Mouse (Mus musculus): ENCODE measurements around the gene Hist1h2br.
"Not testable (repeated sequence)": the region's sequence is repeated elsewhere in the genome, so short reads cannot be mapped to it uniquely, and the experiment has no call there.

Hist1h2br gene

DNA sequence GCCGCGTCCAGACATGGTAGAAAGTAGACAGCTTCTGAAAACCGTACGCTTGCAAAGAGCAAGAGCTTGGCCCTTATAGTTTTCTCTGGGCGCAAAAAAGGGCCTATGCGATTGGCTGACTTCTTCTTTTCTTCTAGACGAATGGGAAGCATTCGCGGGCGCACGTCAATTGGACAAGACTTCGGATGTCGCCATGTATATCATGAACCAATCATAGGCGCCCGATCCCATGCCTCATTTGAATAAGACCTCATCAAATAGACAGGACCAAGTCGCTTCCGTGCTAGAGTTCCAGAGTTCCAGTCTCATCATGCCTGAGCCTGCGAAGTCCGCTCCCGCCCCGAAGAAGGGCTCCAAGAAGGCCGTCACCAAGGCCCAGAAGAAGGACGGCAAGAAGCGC lies at the start of gene Hist1h2br, which contains the start of gene Hist1h2ap:
Hist1h2br (plus strand) TSS at position 283 of the 400 bp plus-strand sequence.
Hist1h2ap (minus strand) TSS at position 47 of the 400 bp plus-strand sequence.
- not testable (repeated sequence) for DNase-seq (ENCODE audit: low read depth, low spot score)

DNA sequence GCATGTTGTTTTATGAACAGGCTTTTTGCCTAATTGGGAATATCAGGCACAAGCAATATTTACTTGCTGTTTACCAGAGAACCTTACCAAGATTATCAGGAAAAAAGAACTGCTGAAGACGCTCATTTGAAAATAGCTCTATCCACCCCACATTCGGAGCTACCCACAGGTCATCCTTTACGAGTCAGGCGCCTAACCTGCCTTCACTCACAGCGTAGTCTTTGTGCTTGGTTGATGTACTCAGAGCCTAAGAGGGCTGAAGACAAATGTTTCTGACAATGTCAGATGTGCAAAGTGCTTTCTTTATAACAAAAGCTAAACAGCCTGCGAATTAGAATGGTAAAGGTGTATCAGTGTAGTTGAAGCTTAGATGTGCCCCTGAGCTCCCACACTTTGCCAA lies 49.2 kb upstream of the Hist1h2br start:
- DNase-seq (ENCODE audit: low read depth, low spot score): no peak

DNA sequence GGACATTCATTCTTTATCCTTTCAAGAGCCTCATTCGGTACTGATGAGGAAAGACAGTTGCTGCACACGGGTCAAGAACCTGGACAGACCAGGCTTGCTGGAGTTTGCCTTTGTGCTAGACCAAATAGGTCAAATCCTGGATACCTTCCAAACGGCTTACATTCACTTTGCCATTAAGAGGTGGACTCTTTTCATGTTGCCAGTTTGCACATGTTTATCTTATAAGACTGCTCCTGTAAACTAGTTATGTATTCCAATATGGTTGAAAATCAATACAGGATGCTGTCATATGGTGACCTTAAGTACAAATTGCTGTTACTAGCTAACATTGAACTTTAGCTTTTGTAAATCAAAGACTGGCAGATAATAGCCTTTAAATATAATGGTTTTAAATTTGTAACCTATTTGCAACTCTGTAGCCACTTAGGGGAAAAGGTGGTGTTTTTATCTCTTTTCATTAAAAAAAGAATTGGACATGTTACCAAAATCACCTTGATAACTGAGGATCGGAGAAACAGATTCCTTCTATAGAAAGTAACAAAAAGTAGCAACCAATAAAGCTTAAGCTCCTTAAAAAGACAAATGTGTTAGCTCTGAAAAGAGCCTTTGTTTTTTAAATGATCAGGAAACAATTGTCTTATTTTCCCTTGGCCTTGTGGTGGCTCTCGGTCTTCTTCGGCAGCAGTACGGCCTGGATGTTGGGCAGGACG lies 47.2 kb upstream of the Hist1h2br start:
- no peak for DNase-seq (ENCODE audit: low read depth, low spot score)

DNA sequence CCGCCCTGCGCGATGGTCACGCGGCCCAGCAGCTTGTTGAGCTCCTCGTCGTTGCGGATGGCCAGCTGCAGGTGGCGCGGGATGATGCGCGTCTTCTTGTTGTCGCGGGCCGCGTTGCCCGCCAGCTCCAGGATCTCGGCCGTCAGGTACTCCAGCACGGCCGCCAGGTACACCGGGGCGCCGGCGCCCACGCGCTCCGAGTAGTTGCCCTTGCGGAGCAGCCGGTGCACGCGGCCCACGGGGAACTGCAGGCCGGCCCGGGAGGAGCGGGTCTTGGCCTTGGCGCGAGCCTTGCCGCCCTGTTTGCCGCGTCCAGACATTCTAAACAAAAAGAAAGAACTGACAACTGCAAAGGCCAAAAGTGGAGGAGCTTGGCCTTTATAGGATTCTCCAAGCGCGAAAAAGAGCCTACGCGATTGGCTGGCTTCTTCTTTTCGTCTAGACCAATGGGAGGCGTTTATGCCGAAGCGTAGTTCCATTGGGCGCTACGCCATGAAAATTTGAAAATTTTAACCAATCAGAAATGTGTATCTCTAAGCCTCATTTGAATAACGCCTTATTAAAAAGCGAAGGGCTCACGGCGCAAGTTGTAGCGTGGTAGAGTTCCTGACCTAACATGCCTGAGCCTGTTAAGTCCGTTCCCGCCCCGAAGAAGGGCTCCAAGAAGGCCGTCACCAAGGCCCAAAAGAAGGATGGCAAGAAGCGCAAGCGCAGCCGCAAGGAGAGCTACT lies 46.5 kb upstream of the Hist1h2br start, which contains the start of the genes Hist1h2an and Hist1h2bp:
Hist1h2an (minus strand) TSS at position 320 of the 731 bp plus-strand sequence.
Hist1h2bp (plus strand) TSS at position 563 of the 731 bp plus-strand sequence.
- DNase-seq (ENCODE audit: low read depth, low spot score): not testable (repeated sequence)

DNA sequence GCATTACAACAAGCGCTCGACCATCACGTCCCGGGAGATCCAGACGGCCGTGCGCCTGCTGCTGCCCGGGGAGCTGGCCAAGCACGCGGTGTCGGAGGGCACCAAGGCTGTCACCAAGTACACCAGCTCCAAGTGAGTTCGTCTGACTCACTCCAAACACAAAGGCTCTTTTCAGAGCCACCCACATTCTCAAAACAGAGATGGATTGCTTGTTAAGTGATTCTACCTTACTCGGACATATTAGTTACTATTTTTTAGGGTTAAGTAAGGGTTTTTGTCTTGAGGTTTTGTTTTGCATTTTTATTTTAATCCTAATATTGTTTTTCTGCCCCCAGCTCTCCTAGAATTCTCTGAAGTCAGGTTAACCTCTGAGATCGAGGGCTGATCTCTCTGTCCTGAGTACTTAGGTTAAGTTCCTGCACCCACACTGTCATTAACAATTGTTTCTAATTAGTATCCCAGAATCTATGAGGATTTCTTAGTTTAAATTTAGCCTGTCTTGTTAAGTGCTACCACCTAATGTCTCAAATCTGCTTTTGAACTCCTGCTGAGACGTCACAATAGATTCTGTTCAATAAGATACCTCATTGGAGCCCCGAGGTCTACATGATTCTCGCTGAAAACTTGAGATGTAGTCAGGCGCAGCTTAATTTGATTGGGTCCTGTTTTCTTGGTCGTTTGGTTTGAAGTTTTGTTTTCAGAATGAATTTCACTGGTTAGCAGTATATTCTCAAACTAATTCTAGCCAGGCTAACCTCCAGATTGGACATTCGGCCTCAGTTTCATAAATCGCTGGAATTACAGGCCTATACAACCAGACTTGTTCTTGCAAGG lies 45.6 kb upstream of the Hist1h2br start:
- DNase-seq (ENCODE audit: low read depth, low spot score): no peak

DNA sequence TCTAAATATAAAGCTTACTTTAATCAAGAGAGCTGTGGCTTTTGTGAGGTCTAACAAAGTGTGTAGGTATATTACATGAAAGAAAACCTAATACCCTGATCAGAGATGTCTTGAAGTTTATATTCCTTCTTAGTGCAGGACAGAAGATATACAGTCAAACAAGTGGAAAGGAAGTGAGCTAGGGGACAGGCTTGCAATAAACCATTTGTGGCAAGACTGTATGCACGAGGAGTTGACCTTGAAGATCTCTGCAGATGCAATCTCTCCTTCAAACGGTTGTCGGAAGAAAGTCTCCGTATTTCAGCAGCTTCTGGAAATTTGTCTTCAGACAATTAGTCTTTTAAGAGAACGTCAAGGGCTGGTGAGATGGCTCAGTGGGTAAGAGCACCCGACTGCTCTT lies 43.6 kb upstream of the Hist1h2br start:
- no peak for DNase-seq (ENCODE audit: low read depth, low spot score)

DNA sequence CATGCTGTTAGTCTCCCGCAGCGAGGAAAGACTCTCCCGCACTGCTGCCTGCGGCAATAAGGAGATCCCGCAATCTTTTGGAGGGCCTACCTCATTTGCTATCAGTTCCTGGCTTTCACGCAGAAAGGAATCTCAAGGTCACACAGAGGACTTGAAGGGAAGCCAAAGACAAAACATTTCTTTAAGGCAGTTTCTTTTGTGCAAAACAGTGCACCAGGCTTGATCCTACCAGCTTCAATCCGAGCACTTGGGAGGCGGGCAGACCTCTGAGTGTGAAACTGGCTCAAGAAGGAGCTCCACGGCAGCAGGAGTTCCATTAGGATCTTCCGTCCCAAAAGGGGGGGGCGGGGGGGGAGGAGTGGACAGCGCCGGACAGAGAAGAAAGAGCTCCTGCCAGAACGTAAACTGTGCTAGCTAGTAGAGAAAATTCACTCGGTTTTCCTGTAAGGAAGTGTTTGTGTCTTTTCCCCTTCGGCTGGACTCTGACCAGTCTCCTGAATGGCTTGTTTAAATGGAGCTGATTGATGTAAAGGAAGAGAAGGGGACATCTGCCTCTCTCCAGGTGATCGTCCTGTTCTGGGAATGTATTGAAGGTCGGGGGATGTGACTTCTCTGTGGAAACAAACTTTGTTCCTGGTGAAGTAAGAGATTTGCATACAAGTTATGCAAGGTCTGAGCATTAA lies 42.8 kb upstream of the Hist1h2br start:
- no peak for DNase-seq (ENCODE audit: low read depth, low spot score)

DNA sequence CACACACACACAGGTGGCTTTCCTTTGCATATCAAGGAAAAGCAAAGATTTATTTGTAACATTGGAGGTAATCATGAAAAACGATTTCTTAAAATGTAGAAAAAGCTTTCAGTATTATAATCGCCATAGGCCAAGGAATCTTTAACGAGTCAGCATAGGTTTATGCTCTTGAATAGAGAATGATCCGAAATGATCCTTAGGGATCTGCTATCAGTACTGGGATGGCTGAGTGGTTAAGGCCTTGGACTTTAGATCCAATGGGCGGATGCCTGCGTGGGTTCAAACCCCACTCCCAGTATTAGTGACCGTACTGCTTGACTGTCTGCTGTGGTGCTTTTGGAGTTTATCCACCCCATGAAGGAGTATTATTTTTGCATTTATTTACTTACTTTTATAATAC lies 38.0 kb upstream of the Hist1h2br start:
- DNase-seq (ENCODE audit: low read depth, low spot score): no peak

DNA sequence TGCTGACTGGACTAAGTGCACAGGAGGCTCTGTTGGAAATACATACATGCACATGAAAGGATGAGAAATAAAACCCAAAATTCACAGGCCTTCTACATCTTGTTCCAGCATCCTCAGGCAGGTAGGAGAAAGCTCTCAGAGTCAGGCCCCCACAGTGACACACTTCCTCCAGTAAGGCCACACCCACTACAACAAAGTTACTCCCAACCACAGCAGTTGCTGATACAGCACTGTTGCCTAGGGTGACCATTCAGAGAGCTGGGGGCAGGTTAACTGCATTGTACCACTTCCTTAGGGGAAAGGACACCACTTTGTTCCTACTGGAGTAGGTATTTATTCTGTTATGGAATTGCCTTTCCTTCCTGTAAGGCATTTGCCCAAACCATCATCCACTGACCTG lies 36.4 kb upstream of the Hist1h2br start:
- DNase-seq (ENCODE audit: low read depth, low spot score): not testable (repeated sequence)

DNA sequence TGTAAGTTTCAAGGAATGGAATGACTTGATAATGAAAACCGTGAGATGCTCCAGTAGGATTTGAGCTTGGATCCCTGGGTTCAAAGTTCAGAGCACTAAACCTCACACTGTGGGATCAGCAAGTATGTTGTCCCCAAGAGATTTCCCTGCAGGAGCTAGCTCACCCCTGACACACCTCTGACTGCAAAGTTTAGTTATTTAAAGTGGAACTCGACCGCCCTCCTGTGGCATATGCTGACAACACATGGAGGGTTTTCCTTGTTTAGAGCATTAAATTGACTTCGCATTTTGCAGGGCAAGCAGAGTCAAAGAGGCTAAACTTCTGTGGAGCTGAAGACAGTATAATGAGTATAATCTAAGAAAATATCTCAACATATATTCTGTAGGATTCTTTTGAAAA lies 30.5 kb upstream of the Hist1h2br start:
- not testable (repeated sequence) for DNase-seq (ENCODE audit: low read depth, low spot score)

DNA sequence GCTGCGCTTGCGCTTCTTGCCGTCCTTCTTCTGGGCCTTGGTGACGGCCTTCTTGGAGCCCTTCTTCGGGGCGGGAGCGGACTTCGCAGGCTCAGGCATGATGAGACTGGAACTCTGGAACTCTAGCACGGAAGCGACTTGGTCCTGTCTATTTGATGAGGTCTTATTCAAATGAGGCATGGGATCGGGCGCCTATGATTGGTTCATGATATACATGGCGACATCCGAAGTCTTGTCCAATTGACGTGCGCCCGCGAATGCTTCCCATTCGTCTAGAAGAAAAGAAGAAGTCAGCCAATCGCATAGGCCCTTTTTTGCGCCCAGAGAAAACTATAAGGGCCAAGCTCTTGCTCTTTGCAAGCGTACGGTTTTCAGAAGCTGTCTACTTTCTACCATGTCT lies 23.5 kb upstream of the Hist1h2br start, which contains the start of the genes Hist1h2bq and Hist1h2ao:
Hist1h2bq (minus strand) TSS at position 125 of the 400 bp plus-strand sequence.
Hist1h2ao (plus strand) TSS at position 393 of the 400 bp plus-strand sequence.
- DNase-seq (ENCODE audit: low read depth, low spot score): not testable (repeated sequence)

DNA sequence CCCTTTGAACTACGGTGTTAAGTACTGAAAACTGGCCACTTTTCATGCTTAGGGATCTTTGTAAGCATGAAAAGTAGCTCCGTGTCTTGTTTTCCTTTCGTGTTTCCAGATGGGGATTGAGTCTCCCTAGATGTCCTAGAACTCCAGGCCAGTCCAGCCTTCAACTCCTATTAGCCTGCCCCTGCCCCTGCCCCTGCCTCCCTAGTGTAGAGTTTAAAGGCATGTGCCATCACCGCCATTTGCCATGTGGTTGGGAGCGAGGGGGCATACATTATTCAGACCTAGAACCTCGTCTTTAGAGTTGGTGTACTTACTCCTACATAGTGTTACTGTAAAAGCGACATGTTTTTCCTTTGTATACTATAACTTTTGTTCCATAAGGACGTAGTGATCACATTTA lies 22.5 kb upstream of the Hist1h2br start:
- DNase-seq (ENCODE audit: low read depth, low spot score): not testable (repeated sequence)

DNA sequence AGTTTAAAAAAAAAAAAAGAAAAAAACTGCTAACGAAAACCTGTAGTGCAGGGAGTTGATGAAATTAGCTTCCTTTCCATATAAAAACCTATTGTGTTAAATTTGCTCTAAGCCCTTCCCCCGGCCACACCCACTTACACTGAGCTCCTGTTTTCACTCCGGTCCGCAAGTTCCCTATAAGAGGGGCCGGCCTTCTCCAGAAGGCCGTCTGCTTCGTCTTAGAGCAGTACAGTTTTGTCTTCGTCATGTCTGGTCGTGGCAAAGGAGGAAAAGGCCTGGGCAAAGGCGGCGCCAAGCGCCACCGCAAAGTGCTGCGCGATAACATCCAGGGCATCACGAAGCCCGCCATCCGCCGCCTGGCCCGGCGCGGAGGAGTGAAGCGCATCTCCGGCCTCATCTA lies 22.0 kb upstream of the Hist1h2br start, which contains the start of gene Hist1h4m:
Hist1h4m (plus strand) TSS at position 208 of the 400 bp plus-strand sequence.
- DNase-seq (ENCODE audit: low read depth, low spot score): not testable (repeated sequence)

DNA sequence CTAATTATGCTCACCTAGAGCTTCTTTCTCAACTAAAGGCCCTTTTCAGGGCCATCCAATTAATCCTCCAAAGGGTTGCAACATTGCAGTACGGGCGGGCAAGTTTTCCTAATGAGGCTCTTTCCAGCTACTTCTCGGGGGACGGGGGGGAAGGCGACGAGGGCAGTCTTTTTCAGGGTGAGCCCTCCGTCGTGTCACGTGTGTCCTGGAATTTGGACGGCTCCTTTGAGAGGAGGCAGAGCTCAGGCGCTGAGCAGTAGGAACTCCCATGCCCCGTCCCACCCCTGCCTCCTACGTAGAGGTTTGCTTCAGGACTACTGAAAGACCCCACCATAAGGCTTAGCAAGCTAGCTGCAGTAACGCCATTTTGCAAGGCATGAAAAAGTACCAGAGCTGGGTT lies 21.5 kb upstream of the Hist1h2br start:
- DNase-seq (ENCODE audit: low read depth, low spot score): not testable (repeated sequence)

DNA sequence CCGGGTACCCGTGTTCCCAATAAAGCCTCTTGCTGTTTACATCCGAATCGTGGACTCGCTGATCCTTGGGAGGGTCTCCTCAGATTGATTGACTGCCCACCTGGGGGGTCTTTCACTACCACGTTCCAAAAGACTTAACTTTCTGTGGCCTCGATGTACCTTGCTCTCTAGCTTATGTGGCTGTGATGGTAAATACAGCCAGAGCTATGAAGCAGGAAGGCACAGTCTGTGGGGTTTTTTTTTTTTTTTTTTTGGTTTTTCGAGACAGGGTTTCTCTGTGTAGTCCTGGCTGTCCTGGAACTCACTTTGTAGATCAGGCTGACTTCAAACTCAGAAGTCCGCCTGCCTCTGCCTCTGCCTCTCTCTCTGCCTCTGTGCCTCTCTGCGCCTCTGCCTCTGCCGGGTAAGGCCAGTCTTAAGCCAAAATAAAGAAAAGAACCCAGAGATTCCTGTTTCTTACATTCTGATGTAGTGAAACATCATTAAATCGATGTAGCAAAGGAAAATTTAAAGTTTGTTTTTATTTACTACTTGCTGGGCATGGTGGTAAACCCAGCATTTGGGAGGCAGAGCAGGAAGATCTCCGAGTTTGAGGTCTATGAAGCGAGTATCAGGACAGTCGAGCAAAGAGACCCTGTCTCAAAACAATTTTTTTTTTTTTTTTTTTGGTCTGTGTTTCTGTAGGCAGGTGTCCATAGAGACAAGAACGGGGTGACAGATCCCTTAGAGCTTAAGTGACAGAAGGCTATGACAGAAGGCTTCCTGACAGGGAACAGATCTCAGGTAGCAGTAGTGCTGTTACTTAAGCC lies 13.3 kb upstream of the Hist1h2br start:
- not testable (repeated sequence) for DNase-seq (ENCODE audit: low read depth, low spot score)

DNA sequence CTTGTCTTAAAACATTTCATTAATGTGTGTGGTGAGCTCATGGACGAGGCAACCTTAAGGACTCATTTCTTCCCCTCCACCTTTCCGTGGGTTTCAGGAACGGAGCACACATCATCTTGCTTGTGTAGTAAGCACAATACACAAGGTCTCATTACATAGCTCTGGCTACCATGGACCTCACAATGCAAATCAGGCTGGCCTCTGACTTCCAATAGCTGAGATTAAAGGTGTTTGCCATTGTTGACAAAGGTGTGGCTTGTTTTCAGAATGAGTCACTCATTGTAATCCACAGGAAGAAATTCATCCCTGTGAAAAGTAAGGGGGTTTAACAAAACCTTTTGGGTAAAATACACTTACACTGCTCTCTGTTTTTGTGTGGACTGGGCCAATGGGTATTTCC lies 5.0 kb upstream of the Hist1h2br start:
- DNase-seq (ENCODE audit: low read depth, low spot score): no peak

DNA sequence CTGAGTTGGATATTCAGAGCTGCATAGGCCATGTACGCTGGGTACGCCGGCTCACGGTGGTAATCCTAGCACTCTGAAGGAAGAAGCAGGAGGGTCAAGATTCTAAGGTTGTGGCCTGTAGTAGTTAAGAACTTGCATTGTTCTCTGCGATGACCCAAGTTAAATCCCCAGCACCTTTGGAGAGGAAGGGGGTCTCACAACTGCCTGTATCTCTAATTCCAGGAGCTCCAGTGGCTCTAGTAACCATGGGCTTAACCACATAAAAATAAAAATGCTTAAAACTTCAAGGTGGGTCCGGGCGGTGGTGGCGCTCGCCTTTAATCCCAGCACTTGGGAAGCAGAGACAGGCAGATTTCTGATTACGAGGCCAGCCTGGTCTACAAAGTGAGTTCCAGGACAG lies 3.2 kb upstream of the Hist1h2br start:
- no peak for DNase-seq (ENCODE audit: low read depth, low spot score)

DNA sequence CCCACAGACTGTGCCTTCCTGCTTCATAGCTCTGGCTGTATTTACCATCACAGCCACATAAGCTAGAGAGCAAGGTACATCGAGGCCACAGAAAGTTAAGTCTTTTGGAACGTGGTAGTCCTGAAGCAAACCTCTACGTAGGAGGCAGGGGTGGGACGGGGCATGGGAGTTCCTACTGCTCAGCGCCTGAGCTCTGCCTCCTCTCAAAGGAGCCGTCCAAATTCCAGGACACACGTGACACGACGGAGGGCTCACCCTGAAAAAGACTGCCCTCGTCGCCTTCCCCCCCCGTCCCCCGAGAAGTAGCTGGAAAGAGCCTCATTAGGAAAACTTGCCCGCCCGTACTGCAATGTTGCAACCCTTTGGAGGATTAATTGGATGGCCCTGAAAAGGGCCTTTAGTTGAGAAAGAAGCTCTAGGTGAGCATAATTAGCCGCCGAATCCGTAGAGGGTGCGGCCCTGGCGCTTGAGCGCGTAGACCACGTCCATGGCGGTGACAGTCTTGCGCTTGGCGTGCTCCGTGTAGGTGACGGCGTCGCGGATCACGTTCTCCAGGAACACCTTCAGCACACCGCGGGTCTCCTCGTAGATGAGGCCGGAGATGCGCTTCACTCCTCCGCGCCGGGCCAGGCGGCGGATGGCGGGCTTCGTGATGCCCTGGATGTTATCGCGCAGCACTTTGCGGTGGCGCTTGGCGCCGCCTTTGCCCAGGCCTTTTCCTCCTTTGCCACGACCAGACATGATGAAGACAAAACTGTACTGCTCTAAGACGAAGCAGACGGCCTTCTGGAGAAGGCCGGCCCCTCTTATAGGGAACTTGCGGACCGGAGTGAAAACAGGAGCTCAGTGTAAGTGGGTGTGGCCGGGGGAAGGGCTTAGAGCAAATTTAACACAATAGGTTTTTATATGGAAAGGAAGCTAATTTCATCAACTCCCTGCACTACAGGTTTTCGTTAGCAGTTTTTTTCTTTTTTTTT lies 1.8 kb upstream of the Hist1h2br start, which contains the start of gene Hist1h4n:
Hist1h4n (minus strand) TSS at position 779 of the 977 bp plus-strand sequence.
- DNase-seq (ENCODE audit: low read depth, low spot score): not testable (repeated sequence)

DNA sequence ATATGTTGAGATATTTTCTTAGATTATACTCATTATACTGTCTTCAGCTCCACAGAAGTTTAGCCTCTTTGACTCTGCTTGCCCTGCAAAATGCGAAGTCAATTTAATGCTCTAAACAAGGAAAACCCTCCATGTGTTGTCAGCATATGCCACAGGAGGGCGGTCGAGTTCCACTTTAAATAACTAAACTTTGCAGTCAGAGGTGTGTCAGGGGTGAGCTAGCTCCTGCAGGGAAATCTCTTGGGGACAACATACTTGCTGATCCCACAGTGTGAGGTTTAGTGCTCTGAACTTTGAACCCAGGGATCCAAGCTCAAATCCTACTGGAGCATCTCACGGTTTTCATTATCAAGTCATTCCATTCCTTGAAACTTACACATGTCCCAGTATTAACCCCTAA lies 7.0 kb downstream of the Hist1h2br start:
- not testable (repeated sequence) for DNase-seq (ENCODE audit: low read depth, low spot score)

All from WW6 (cell line).